Comparison of ENCODE assay signal across 12 mouse cellular contexts in genomic region chr9:107417106-107417505, GRCm38 (mm10). TPM values are rescaled to one million over a fixed set of nuclear protein-coding genes. Genes with fewer than 3 reads are reported as not detected.
DNase-seq lines count a peak whose midpoint lies in the region; ATAC-seq and TF ChIP-seq lines count a peak whose summit lies in the region.
"Had no signal": no experiment of that assay in that cellular context is flagged by ENCODE, and none has a peak within 500 bp of the region (broad histone marks: within the 10 kb centered on the region; RNA-seq: fewer than 3 reads in every experiment).

No protein-coding gene starts in this region.

- WGBS in lung, postnatal 0 days: 41% methylated on average over 6 of the region's 6 CpGs
- 47% methylated on average over 6 of the region's 6 CpGs for WGBS in lung, adult 2 months
- 76% methylated on average over 6 of the region's 6 CpGs for WGBS in midbrain, embryonic 10.5 days

- DNase-seq in lung, postnatal 0 days (ENCODE audit: low spot score): no peak
- no peak for DNase-seq in lung, adult 2 months
- DNase-seq in gastrocnemius, postnatal 10 days: peak; percentile 34
- DNase-seq in midbrain, embryonic 10.5 days (ENCODE audit: low spot score): no peak
- DNase-seq in skeletal muscle tissue, adult 2 months (ENCODE audit: low read depth, low spot score): peak; percentile 13
- no peak for DNase-seq in MN1 (ENCODE audit: low spot score)
- no peak for DNase-seq in left cerebral cortex, adult 11 months (ENCODE audit: low spot score)
- DNase-seq: adrenal gland, postnatal 25 days; kidney, postnatal 25 days; left cerebral cortex, postnatal 4 days had no signal

- no peaks in the 10 kb centered on the region for H3K9me3 ChIP-seq in lung, postnatal 0 days (ENCODE audit: low read length)
- H3K9me3 ChIP-seq in midbrain, embryonic 10.5 days (replicated peaks): no peaks in the 10 kb centered on the region
- H3K9me3 ChIP-seq: liver, embryonic 15.5 days had no signal

- no peak overlapping the region for H3K4me3 ChIP-seq in lung, postnatal 0 days (ENCODE audit: low read depth, low read length)
- no peak overlapping the region for H3K4me3 ChIP-seq in lung, adult 2 months (replicated peaks; ENCODE audit: extremely low read depth, low read depth, low read length)
- H3K4me3 ChIP-seq in midbrain, embryonic 10.5 days: no peak overlapping the region
- H3K4me3 ChIP-seq: liver, embryonic 15.5 days had no signal

- H3K36me3 ChIP-seq in lung, postnatal 0 days (ENCODE audit: insufficient read depth, low read length): no peaks in the 10 kb centered on the region
- H3K36me3 ChIP-seq in midbrain, embryonic 10.5 days: no peaks in the 10 kb centered on the region
- H3K36me3 ChIP-seq: liver, embryonic 15.5 days had no signal

- no peak for TF ChIP-seq EP300 in lung, postnatal 0 days (IDR thresholded peaks at IDR 0.05)

- ATAC-seq in lung, postnatal 0 days: peak; percentile 53
- ATAC-seq: CD4-positive, CD25-positive, alpha-beta regulatory T cell, adult 4 months had no signal

- no peak overlapping the region for H3K9ac ChIP-seq in lung, postnatal 0 days (replicated peaks; ENCODE audit: low read depth)
- H3K9ac ChIP-seq: liver, embryonic 15.5 days had no signal

- no peaks in the 10 kb centered on the region for H3K4me1 ChIP-seq in lung, postnatal 0 days (ENCODE audit: insufficient read depth, low read depth, low read length)
- no peaks in the 10 kb centered on the region for H3K4me1 ChIP-seq in lung, adult 2 months (ENCODE audit: control insufficient read depth, insufficient read depth, low read length)
- H3K4me1 ChIP-seq in midbrain, embryonic 10.5 days: peaks cover 15% of the 10 kb centered on the region
- H3K4me1 ChIP-seq: liver, embryonic 15.5 days had no signal

- no peak for TF ChIP-seq CTCF in lung, postnatal 0 days (IDR thresholded peaks at IDR 0.05)
- TF ChIP-seq CTCF in lung, adult 2 months (IDR thresholded peaks at IDR 0.05; ENCODE audit: insufficient read depth, low read length): no peak

- no peak for TF ChIP-seq POLR2A in lung, adult 2 months (IDR thresholded peaks at IDR 0.05; ENCODE audit: borderline replicate concordance, extremely low read depth, low read depth, low read length)

- H3K27ac ChIP-seq in lung, postnatal 0 days (ENCODE audit: low read length): no peak overlapping the region
- H3K27ac ChIP-seq in midbrain, embryonic 10.5 days (replicated peaks): 0 out of 2 replicates have a peak overlapping the region, but pooled peaks have one; percentile 24
- H3K27ac ChIP-seq: liver, embryonic 15.5 days had no signal

- no peak overlapping the region for H3K4me2 ChIP-seq in lung, postnatal 0 days (replicated peaks; ENCODE audit: low read depth, low read length)
- H3K4me2 ChIP-seq: liver, embryonic 15.5 days had no signal

- no peaks in the 10 kb centered on the region for H3K27me3 ChIP-seq in lung, postnatal 0 days (replicated peaks; ENCODE audit: insufficient read depth, low read length)
- no peaks in the 10 kb centered on the region for H3K27me3 ChIP-seq in midbrain, embryonic 10.5 days (ENCODE audit: low read depth, poor library complexity, severe bottlenecking)

RNA-seq across cellular contexts. Expression of gene Cacna2d2, which starts 17.7 kb away (rescaled TPM):
- polyA plus RNA-seq in lung, postnatal 0 days (2015; fragmentation: Nextera tagmentation; extraction: Ambion mirVana): 0.04 TPM in 1 of 2 replicates, not detected in the other
- polyA plus RNA-seq in lung, adult 2 months (2012; rRNA removed): 0.72 and 1.2 TPM in 2 replicates
- 1 to 10 TPM; 2.1 to 2.4 TPM for total RNA-seq in gastrocnemius, postnatal 10 days (2021)
- 1.00 and 1.7 TPM in 2 replicates for polyA plus RNA-seq in midbrain, embryonic 10.5 days (2016; fragmentation: Nextera tagmentation; extraction: Ambion mirVana)

Comparison
In these comparisons a context has a peak if more than half of its experiments do, and no peak if none do; other contexts are left out.
1. DNase-seq: peak in gastrocnemius, postnatal 10 days (single experiment) and skeletal muscle tissue, adult 2 months (single experiment); none in lung, postnatal 0 days (single experiment), lung, adult 2 months (single experiment), midbrain, embryonic 10.5 days (single experiment), MN1 (single experiment) and left cerebral cortex, adult 11 months (single experiment).